Mouse (Mus musculus): ENCODE results near the gene Mmp23.
"Not testable (repeated sequence)": the region's sequence is repeated elsewhere in the genome, so short reads cannot be mapped to it uniquely, and the experiment has no call there.

The Mmp23 gene

GRCm38 (mm10) chr4:155654456-155655298 lies 1.5 kb upstream of the Mmp23 start:
- peak; percentile 98 for DNase-seq

GRCm38 (mm10) chr4:155654183-155654455 lies 935 bp upstream of the Mmp23 start:
- DNase-seq = no peak

GRCm38 (mm10) chr4:155653451-155654182 lies 433 bp upstream of the Mmp23 start:
- peak; percentile 96 for DNase-seq

- no peak for DNase-seq
Observed at GRCm38 (mm10) chr4:155652283-155653085, 700 bp downstream of the Mmp23 start.

GRCm38 (mm10) chr4:155651553-155652269 lies 1.5 kb downstream of the Mmp23 start:
- peak; percentile 97 for DNase-seq

GRCm38 (mm10) chr4:155649355-155649754 lies 3.8 kb downstream of the Mmp23 start:
- peak; percentile 91 for DNase-seq

- DNase-seq = no peak
Observed at GRCm38 (mm10) chr4:155645721-155646120, 7.5 kb downstream of the Mmp23 start.

- not testable (repeated sequence) for DNase-seq
Observed at GRCm38 (mm10) chr4:155645308-155645707, 7.9 kb downstream of the Mmp23 start, which contains the start of gene Gm10563. TSS of gene Gm10563 (minus strand) at chr4:155645408.

GRCm38 (mm10) chr4:155643531-155643930 lies 9.7 kb downstream of the Mmp23 start:
- no peak for DNase-seq

GRCm38 (mm10) chr4:155635766-155636499 lies 17.3 kb downstream of the Mmp23 start:
- no peak for DNase-seq

- DNase-seq = no peak
Observed at GRCm38 (mm10) chr4:155630267-155630666, 22.9 kb downstream of the Mmp23 start.

GRCm38 (mm10) chr4:155624338-155625291 lies 28.6 kb downstream of the Mmp23 start, which contains the start of gene Cdk11b:
TSS of gene Cdk11b (plus strand) at chr4:155624854.
- DNase-seq = peak; percentile 99

- no peak for DNase-seq
Observed at GRCm38 (mm10) chr4:155618321-155618720, 34.9 kb downstream of the Mmp23 start.

- peak; percentile 52 for DNase-seq
Observed at GRCm38 (mm10) chr4:155613264-155613663, 39.9 kb downstream of the Mmp23 start.

- peak; percentile 51 for DNase-seq
Observed at GRCm38 (mm10) chr4:155611860-155612259, 41.3 kb downstream of the Mmp23 start.

GRCm38 (mm10) chr4:155606825-155607224 lies 46.4 kb downstream of the Mmp23 start:
- DNase-seq = peak; percentile 21

GRCm38 (mm10) chr4:155605132-155605531 lies 48.1 kb downstream of the Mmp23 start:
- DNase-seq = peak; percentile 4

GRCm38 (mm10) chr4:155603801-155604200 lies 49.4 kb downstream of the Mmp23 start:
- DNase-seq = peak; percentile 37

GRCm38 (mm10) chr4:155602753-155603152 lies 50.4 kb downstream of the Mmp23 start:
- DNase-seq = peak; percentile 52

- DNase-seq = no peak
Observed at GRCm38 (mm10) chr4:155601997-155602456, 51.2 kb downstream of the Mmp23 start.
